Mouse (Mus musculus) gastrocnemius, adult 2 months (tissue): ENCODE data around the gene Gm37240. TPM values are rescaled to one million over a fixed set of nuclear protein-coding genes. Genes with fewer than 3 reads are reported as not detected.

Experiments used
- DNase-seq: peaks from one replicate; pipeline ENCODE4 v3.0.0; 2022
- H3K27ac ChIP-seq: fragments of 200-600 bp; 2 replicates; pipeline ENCODE4 v1.8.1; 2022; ENCODE audit warnings: mild to moderate bottlenecking
- H3K4me3 ChIP-seq: fragments of 200-600 bp; 2 replicates; pipeline ENCODE4 v1.8.1; 2022; ENCODE audit warnings: mild to moderate bottlenecking, moderate library complexity
- CTCF ChIP-seq: fragments of 200-600 bp; IDR thresholded peaks from 2 replicates; pipeline ENCODE4 v1.8.1; 2022; ENCODE audit warnings: antibody characterized with exemption, mild to moderate bottlenecking, moderate library complexity
- intact Hi-C: fragments of 180-260 bp; cut with DNase I; formaldehyde crosslinking; loops from one replicate; pipeline ENCODE4 v1.15.1; 2025
- total RNA-seq, 2 experiments: library from RNA; stranded (reverse); gene quantifications; 2 replicates each; pipeline ENCODE4 v1.2.3; 2021

Gm37240 gene
- total RNA-seq, 2 experiments from 2014 or later = 34.5 to 37.4 TPM

- Histone ChIP-seq H3K27ac (no peak overlapping the region), H3K4me3 (no peak overlapping the region)
- no peak for DNase-seq
- no peak for TF ChIP-seq CTCF
- intact Hi-C loops = no loop called here
These were observed 1133.5 kb downstream of the Gm37240 start for GRCm38 (mm10) chr3:84753816-84754215.

GRCm38 (mm10) chr3:84749222-84749621, 1138.1 kb downstream of the Gm37240 start:
- intact Hi-C loops = no loop called here
- DNase-seq = no peak

GRCm38 (mm10) chr3:84748139-84748538, 1139.2 kb downstream of the Gm37240 start:
- intact Hi-C loops = no loop called here
- Histone ChIP-seq H3K27ac (no peak overlapping the region), H3K4me3 (no peak overlapping the region)
- TF ChIP-seq CTCF = no peak
- no peak for DNase-seq

More at GRCm38 (mm10) chr3:84749222-84749621, 1138.1 kb downstream of the Gm37240 start:
- no peak for TF ChIP-seq CTCF
- Histone ChIP-seq H3K27ac (no peak overlapping the region), H3K4me3 (no peak overlapping the region)

- intact Hi-C loops = no loop called here
- no peak for TF ChIP-seq CTCF
- H3K27ac ChIP-seq = no peak overlapping the region; the same call in 1 of the 2 replicates
- peak; percentile 61 for DNase-seq
- H3K4me3 ChIP-seq = peak overlapping the region; percentile 57
These were observed 1141.7 kb downstream of the Gm37240 start for GRCm38 (mm10) chr3:84745537-84746189.

- peak; percentile 66 for DNase-seq
- TF ChIP-seq CTCF = no peak
- intact Hi-C loops = no loop called here
- Histone ChIP-seq H3K4me3 (peak overlapping the region; percentile 57), H3K27ac (no peak overlapping the region)
These were observed 1142.6 kb downstream of the Gm37240 start for GRCm38 (mm10) chr3:84744707-84745106.

- TF ChIP-seq CTCF = no peak
- intact Hi-C loops = no loop called here
- no peak for DNase-seq
These were observed 1147.2 kb downstream of the Gm37240 start for GRCm38 (mm10) chr3:84740050-84740596.

GRCm38 (mm10) chr3:84737137-84737536, 1150.2 kb downstream of the Gm37240 start:
- no peak for DNase-seq
- Histone ChIP-seq H3K27ac (no peak overlapping the region), H3K4me3 (no peak overlapping the region)
- TF ChIP-seq CTCF = 0 out of 2 replicates have a peak, but pooled peaks have one; percentile 2
- intact Hi-C loops = no loop called here

More at GRCm38 (mm10) chr3:84740050-84740596, 1147.2 kb downstream of the Gm37240 start:
- Histone ChIP-seq H3K4me3 (no peak overlapping the region), H3K27ac (no peak overlapping the region)

- DNase-seq = no peak
- no peak for TF ChIP-seq CTCF
- H3K4me3 ChIP-seq = no peak overlapping the region
- H3K27ac ChIP-seq = no peak overlapping the region
- intact Hi-C loops = no loop called here
These were observed 1151.6 kb downstream of the Gm37240 start for GRCm38 (mm10) chr3:84735716-84736115.

GRCm38 (mm10) chr3:84732516-84732915, 1154.8 kb downstream of the Gm37240 start:
- intact Hi-C loops = no loop called here
- no peak overlapping the region for H3K27ac ChIP-seq
- peak overlapping the region; percentile 68 for H3K4me3 ChIP-seq
- no peak for DNase-seq
- TF ChIP-seq CTCF = no peak

GRCm38 (mm10) chr3:84732016-84732502, 1155.3 kb downstream of the Gm37240 start:
- Histone ChIP-seq H3K27ac (no peak overlapping the region), H3K4me3 (peak overlapping the region; percentile 68)
- intact Hi-C loops = no loop called here
- no peak for DNase-seq
- no peak for TF ChIP-seq CTCF

GRCm38 (mm10) chr3:84731403-84732015, 1155.8 kb downstream of the Gm37240 start:
- no peak for DNase-seq
- peak overlapping the region; percentile 68 for H3K4me3 ChIP-seq
- no peak overlapping the region for H3K27ac ChIP-seq
- intact Hi-C loops = no loop called here
- no peak for TF ChIP-seq CTCF

GRCm38 (mm10) chr3:84731003-84731402, 1156.3 kb downstream of the Gm37240 start:
- TF ChIP-seq CTCF = no peak
- Histone ChIP-seq H3K4me3 (no peak overlapping the region), H3K27ac (no peak overlapping the region)
- DNase-seq = no peak
- intact Hi-C loops = no loop called here

- H3K4me3 ChIP-seq = no peak overlapping the region
- H3K27ac ChIP-seq = no peak overlapping the region
- intact Hi-C loops = no loop called here
- DNase-seq = no peak
- TF ChIP-seq CTCF = no peak
These were observed 1157.5 kb downstream of the Gm37240 start for GRCm38 (mm10) chr3:84729806-84730205.
